Mouse (Mus musculus) kidney, adult 11 months (tissue): ENCODE data around the gene Rab5c.

ENCODE experiments used
- DNase-seq: peaks from one replicate; pipeline ENCODE4 v3.0.0; 2022

The Rab5c gene

GRCm38 (mm10) chr11:100752294-100752693 lies 14.3 kb upstream of the Rab5c start:
- no peak for DNase-seq

DNA sequence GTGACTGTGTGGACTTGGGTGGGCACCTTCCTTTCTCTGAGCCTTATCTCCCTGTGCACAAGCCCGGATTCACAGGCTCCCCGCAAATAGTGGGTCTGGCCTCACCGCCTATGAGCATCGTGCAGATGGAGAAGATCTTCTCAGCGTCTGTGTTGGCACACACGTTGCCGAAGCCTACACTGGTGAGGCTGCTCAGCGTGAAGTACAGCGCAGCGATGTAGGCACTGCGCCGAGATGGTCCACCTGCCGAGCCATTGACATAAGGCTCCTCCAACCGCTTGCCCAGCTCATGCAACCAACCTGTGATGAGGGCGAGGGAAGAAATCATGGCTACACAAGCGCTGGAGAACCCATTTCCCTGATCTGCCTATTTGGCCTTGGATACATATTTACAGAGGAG lies 12.1 kb upstream of the Rab5c start:
- no peak for DNase-seq

DNA sequence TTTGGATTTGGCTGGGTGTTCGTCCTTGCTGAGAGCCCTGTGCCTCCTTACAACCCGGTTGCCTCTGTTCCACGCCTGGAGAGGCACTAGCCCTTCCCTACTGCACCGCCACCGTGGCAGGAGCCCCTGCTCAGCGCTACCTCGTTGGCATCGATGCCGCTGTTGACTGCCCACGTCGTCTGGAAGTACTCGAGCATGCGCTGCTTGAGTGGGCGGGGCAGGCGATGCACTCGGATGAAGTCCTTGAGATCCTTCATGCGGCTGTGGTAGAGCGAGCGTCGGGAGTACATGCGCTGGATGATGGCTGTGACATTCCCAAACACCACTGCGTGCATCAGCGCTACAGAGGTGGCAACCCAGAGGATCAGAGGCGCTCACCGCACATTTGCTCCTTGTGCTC lies 11.5 kb upstream of the Rab5c start:
- no peak for DNase-seq

DNA sequence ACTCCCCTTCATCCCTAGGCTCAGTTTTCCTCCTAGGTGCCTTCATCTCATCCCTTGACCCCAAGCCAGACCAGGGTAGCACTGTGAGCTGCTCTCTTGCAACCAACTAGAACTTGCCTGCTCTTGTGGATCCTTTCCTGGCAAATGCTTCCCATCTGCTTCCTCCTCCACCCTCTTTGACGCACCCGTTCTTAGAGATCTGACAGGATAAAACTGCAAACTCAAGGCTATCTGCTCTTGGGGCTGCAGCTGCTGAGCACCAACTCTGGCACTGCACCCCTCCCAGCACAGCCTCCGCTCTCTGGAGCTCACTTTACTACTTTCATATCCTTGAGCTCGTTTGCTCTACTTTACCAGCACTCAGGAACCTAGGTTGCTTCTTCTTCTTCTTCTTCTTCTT lies 10.6 kb upstream of the Rab5c start:
- DNase-seq: no peak

- DNase-seq: no peak
Observed at GRCm38 (mm10) chr11:100747114-100747513, 9.1 kb upstream of the Rab5c start.

DNA sequence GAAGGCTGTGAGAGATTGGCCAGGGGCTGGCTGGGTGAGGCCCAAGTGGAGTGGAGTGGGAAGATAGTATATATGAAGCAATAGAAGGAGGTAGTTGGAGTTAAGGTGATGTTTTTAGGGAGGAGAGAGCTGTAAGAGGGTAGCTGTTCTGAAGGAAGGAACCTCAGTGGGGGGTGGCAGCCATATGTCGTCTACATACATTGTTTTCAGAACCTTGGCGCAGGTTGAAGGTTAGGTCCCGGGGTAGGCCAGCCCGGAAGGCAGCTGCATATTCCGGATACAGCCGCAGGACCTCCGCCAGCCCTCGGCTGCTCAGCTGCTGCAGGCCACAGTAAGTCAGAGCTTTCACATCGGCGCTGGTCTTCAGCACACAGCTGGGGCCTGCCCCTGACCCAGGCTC lies 8.5 kb upstream of the Rab5c start:
- no peak for DNase-seq

DNA sequence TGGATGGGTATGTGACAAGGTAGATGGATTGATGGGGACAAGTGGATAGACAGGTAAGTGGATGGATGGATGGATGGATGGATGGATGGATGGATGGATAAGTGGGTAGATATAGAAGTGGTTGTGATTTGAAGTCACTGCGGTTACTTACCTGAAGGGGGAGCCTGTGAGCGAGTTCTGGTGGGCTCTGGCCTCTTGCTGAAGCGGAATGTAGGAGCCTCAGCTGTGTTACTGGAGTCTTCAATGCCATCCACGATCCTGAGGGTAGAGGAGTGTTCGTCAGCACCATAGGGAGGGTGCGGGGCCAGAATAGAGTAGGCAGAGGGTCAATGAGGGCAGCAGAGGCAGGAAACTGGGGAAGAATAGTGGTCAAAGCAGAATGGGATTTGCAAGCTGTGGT lies 7.1 kb upstream of the Rab5c start:
- no peak for DNase-seq

- DNase-seq: peak; percentile 85
Observed at GRCm38 (mm10) chr11:100741348-100741747, 3.3 kb upstream of the Rab5c start.

DNA sequence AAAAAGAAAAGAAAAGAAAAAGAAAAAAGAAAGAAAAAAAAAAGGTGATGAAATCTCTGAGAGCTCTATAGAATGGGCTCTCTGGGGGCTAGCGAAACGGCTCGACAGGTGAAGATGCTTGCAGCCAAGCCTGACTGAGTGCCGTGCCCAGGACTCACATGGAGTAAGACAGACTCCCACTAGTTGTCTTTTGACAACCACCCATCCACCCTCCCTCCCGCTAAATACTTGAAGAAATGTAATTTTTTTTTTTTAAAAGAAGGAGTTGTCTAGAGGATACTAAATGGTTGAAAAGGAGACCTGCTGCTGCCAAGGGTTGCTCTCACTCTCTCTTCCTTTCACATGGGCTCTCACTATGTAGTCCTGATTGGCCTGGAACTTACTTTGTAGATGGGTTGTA lies 734 bp upstream of the Rab5c start:
- no peak for DNase-seq

DNA sequence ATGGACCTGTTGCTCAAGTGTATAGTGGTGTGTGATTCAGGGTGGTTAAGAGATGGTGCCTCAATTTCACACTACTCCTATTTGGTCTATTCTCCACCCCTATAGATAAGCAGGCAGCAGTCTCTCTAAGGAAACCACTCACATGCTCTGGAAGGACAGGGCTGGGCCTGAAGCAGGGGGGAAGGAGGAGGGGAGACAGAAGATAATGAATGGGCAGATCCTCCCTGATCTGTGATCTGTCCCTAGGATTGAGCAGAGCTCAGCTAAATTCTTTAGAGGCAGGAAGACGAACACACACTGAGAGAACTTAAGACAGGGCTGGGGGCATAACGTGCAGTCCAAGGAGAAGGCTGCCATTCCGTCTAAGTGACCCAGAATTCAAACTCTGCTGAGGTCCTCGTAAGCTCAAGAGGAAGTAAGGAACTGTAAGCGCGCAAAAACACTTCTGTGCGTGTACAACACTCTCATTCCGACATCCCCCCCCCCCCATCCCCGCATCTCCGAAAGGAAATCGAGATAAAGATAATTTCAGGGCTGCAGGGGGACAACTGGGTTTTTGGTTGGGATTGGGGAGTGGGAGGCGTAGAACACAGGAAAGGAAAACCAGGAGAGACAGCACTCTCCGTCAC lies 796 bp downstream of the Rab5c start:
- peak; percentile 50 for DNase-seq

DNA sequence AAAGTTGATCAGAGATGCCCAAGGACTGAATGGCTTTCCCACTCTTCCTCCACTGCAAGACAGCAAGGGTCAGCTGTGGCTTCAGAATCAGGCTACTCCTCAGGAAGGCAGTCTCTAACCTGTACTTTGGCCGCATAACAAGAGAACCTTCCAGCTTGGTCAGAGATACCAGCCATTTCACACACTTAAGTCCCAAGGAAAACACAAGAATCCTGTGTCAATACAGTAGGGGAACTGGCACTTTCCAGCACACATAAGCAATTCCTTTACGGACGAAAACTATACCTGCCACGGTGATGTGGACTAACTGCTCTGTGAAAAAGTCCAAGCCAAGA lies 1.3 kb downstream of the Rab5c start:
- no peak for DNase-seq

DNA sequence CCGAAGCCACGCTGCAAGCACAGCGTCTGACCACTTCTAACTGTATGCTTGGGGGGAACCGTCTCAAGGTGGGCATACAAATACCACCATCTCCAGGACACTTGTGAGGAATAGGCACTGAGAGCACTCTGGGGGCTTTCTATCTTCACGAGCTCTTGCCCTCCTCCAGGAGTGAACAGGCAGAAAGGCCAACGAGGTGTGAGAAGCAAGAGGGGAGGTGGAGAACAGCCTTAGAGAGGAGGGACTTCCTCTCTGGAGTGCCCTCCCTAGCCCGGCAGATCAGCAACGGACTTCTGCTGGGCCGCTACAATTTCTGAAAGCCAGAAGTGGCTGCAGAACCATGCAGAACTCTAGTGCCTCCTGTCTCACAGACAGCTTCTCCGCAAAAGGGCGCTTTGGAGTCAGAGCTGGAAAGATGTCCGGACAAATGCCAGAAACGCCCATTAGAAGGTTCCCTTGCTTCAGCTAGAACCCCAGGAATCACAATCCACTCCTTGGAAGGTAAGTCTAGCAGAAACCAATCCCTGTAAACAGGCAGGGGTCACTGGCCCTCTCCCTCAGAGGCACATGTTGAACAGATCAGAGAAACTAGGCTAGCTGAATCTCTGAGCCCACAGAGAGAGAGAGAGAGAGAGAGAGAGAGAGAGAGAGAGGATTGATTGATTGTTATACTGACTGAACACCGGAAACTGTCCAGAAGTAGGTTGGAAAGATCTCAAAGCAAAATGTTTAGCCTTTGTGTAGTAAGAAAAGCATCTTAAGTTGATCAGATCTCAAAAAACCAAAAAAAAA lies 1.9 kb downstream of the Rab5c start:
- no peak for DNase-seq

DNA sequence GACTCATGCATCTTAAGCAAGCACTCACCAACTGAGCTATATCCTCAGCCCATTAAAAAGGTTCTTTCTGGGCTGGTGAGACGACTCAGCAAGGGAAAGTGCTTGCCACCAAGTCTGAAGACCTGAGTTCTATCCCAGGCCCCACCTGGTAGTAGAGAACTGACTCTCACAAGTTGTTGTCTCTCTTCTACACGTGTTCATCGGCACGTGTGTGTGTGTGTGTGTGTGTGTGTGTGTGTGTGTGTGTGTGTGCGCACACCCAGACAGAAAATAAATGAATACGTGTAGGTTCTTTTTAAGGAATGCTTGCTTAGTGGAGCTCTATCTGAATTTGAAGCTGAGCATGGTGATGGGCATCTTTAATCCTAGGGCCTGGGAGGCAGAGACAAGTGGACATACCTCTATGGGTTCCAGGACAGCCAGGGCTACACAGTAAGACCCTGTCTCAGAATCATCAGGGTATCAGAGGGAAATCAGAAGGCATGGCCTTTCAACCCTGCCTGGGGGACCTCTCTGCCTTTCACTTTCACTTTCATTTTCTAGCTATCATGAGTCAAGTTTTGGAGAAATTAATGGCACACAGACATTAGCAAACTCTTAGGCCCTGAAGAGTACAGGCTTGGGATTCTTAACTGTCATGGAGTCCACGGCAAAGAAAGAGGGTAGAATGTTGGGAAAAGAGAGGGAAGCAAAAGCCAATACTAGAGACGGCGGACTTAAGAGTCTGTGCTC lies 2.7 kb downstream of the Rab5c start:
- DNase-seq: no peak

DNA sequence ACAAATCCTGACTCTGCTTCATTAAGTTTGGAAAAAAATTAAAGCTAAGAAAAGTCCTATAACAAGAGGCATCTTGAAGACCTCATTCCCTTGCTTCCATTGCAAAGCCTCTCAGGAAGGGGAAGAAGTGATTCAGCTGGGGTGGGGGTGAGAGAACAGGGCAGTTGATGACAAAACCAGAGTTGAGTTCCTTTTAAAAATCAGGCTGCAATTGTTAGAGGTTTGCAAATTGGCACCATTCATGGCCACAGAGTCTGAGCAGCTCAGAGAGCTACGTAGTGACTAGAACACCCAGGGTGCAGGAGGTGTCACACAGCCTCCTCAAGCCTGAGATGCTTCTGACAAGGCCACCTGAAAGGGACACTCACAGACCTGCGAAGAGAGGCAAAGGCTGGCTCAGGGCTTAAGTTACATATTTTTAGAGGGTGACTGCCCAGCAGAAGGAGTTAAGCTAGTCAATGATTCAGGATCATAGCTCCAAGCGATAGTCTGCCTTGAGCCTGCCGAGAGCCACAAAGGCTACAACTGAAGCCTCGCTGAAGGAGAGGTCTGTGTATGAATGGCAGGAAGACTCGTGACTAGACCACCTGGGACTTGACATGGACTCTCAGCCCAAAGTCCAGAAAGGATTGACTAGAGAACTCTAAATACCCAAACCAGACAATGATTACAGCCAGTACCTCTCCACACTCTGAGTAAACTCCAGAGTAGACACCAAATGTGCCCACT lies 7.4 kb downstream of the Rab5c start:
- peak; percentile 68 for DNase-seq

DNA sequence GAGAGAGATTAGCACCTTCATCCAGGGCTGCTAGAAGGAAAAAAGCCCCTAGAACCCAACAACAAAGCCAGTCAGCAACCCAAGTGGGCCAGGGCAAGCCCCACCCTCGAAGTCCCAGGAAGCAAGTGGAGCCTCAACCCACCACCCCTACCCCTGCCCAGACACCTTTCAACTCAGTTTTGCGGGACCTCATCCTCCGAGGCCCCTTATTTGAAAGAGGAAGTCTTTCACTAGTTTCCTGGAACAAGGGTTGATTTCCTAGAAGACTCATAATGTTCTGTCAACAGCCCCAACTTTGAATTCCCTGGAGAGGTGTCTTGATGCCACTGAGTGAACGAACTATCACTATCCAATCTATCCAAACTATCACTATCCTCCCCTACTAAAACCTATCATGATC lies 8.0 kb downstream of the Rab5c start:
- no peak for DNase-seq

DNA sequence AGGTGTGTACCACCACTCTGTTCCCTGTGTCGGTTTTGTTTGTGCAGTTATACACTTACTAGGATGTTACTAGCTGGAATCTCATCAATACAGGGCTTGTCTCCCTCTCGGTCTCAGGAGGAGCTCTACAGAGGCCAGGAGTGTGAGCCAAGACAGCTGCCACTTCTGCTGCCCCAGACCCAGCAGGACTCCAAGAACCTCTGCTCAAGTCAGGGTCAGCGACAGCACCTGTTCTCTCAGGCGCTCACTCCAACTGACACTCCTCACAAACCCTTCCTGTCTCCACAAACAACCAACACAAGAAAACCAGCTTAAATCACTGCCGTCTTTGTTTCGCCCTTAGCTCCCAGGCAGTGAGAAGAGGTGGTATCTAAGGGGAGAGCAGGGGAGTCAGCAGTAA lies 9.4 kb downstream of the Rab5c start:
- DNase-seq: no peak

GRCm38 (mm10) chr11:100727201-100727600 lies 10.8 kb downstream of the Rab5c start:
- peak; percentile 71 for DNase-seq

DNA sequence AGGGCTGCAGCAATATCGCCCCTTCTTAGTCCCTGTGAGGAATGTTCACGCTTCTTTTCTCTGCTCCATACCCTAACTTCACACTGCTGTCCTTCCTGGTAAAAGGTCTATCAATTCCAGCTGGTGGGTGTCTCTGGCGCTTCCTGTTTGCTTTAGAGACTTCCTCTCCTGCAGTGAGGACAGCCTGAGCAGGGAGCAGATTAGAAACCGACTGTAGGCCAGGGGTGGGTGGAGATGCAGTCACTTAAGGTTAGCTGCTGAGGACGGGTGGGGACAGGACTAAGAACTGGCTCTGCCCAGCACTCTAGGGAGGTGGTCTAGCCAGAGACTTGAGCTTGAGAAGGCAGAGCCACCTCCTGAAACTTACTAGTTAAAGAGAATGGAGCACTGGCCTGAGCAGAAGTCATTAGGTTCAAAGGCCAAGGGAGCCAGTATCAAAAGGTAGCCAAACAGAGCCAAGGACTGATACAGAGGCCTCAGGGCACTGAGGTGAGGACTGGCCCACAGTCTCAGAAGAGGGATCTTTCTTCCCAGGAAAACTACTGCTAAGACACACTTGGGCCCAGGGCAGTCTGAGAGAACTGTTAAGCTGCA lies 13.0 kb downstream of the Rab5c start:
- DNase-seq: peak; percentile 49

DNA sequence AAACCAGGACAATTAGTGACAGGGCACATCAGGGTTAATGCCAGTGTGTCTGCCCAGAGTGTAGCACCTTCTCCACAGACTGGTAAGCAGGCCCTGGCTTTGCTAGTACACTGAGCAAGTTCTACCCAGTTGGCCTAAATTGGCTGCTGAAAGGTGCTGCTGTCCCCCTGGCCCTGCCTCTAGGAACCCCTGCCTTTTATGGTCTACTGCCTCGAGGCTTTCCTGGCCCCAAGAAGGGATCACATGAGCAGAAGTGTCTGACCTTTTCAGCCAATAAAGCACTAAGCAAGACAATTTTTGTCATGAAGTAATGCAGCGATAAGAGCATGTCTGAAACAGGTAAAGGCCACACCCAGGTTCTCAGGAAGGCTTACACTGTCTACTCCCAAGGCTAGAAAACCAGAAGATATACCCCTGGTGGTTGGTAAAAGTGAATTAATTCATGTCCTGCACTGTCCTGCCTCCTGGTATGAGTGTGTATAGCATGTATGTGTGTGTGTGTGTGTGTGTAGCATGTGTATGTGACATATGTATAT lies 15.5 kb downstream of the Rab5c start:
- DNase-seq: peak; percentile 67

DNA sequence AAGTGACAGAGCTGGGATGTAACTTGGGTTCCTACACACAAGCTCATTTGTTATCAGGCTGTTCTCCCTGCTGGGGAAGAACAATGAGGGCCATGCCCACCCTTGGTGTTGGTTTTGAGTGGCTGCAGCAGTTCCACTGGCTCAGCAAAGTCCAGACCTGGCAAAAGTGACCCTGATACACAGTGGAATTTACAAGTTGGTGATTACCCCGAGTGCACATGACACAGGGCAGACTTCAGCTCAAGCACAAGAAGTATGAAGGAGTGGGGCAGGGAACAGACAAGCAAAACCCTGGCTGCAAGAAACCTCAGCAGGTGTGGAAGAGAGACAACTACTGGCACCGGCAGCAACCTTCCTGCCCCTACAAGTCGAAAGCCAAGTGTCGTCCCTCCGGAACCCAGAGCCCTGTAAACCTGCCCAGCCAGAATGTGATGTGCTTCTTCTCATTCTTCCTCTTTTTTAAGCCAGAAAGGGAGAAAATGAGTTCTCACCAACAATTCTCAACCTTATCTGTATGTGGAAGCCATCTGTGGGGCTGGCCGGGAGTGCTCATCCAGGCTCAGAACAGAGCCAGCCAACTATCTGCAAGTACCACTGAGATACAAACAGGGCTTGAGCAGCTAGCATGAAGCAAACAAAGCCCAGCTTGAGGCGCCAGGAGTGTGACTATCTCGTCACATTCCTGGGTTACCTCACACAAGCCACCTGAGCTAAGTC lies 16.1 kb downstream of the Rab5c start:
- peak; percentile 82 for DNase-seq

DNA sequence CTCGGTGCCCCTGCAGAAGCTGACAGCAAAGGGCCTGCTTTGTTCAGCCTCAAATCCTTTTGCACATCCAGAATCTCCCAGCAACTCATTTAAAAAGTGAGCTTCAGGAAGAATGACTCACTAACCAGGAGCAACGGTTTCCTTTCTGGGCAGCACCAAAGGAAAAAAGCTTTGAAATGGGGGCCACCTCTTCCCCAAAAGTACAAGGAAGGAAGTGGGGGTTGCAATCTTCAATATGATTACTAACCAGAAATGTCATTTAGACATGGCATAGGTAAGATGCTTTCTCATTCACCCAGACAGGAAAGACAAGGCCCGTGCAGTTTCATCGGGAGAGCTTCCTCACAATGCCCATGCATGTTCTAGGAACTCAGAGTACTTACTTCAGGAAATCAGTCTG lies 16.8 kb downstream of the Rab5c start:
- no peak for DNase-seq

DNA sequence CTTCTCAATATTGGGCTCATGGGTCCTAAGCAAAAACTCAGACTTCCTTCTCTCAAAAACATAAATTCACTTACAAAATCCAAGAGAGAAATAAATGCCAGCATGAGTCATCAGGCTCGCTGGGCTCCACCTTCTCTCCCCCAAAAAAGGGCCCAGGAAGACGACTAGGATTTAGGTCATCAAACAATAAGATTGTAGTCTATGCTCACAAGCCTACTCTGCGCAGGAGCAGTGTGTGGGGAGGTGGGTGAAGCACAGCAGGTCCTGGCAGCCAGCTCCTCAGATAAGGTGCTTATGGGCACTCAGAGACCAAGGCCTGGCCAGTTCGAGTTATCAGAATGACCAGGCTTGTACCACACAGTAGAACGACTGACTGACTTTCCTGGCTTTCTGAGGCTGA lies 17.7 kb downstream of the Rab5c start:
- DNase-seq: no peak
